Mouse (Mus musculus) limb, embryonic 15.5 days (tissue): Measurements from ENCODE around the gene Vsig4. TPM values are rescaled to one million over a fixed set of nuclear protein-coding genes. Genes with fewer than 3 reads are reported as not detected.
"Not testable (repeated sequence)": the region's sequence is repeated elsewhere in the genome, so short reads cannot be mapped to it uniquely, and the experiment has no call there.

Source experiments
- ATAC-seq: fragments of 200-750 bp; cut with Nextera tagmentation; 2 replicates; pipeline ENCODE4 v1.8.0; 2017; ENCODE audit warnings: low read depth, moderate TSS enrichment; ENCODE audit not compliant: insufficient number of reproducible peaks, low FRiP score, low TSS enrichment
- H3K27ac ChIP-seq: fragments of 300-500 bp; sonication (generic); 2 replicates; pipeline ENCODE4 v1.5.1; 2015; ENCODE audit warnings: moderate library complexity, mild to moderate bottlenecking, inconsistent platforms
- H3K27me3 ChIP-seq: fragments of 300-500 bp; sonication (generic); 2 replicates; pipeline ENCODE4 v1.6.1; 2015; ENCODE audit warnings: inconsistent platforms
- H3K36me3 ChIP-seq: fragments of 300-500 bp; sonication (generic); 2 replicates; pipeline ENCODE4 v1.6.1; 2015; ENCODE audit warnings: inconsistent platforms
- H3K4me1 ChIP-seq: fragments of 300-500 bp; sonication (generic); 2 replicates; pipeline ENCODE4 v1.6.1; 2015; ENCODE audit warnings: inconsistent platforms
- H3K4me2 ChIP-seq: fragments of 300-500 bp; sonication (generic); 2 replicates; pipeline ENCODE4 v1.6.1; 2015; ENCODE audit warnings: mild to moderate bottlenecking, inconsistent platforms
- H3K4me3 ChIP-seq: fragments of 300-500 bp; sonication (generic); 2 replicates; pipeline ENCODE4 v1.5.1; 2015; ENCODE audit warnings: mild to moderate bottlenecking, inconsistent platforms
- H3K9ac ChIP-seq: fragments of 300-500 bp; sonication (generic); 2 replicates; pipeline ENCODE4 v1.6.1; 2015; ENCODE audit warnings: inconsistent platforms
- H3K9me3 ChIP-seq: fragments of 300-500 bp; sonication (generic); 2 replicates; pipeline ENCODE4 v1.6.1; 2016; ENCODE audit warnings: inconsistent platforms
- WGBS: fragments of 180-500 bp; shearing (Covaris S2); methylation state at CpG from one replicate; pipeline ENCODE4 v1.1.7; 2015; 5-methylcytosine and 5-hydroxymethylcytosine counted together
- polyA plus RNA-seq: library from polyadenylated mRNA; unstranded; fragments of >200 nt; fragmentation: Nextera tagmentation; extraction: Ambion mirVana; gene quantifications from 2 replicates; pipeline ENCODE4 v1.2.1, GENCODE M21; 2015

The Vsig4 gene
- not detected in 2 replicates for polyA plus RNA-seq

DNA sequence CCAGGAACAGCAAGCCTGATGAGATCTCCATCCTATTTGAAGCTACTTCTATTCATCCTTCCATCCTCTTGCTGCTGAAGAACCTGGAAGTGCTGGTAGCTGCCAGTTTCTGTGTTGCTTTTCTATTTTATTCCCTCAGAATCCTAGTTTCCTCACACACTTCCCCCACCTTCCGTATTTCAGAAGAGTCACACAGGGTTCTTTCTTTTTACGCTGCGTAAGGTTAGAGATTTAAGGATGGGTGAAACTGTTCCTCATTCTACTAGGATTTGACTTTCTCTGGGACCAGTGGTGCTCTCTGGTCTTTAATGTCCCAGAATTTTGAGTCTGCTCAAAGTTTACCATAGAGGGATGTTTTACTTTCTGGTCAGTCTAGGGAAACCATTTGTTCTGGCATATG is at the start of gene Vsig4:
Vsig4 (minus strand) TSS at position 101 of the 400 bp plus-strand sequence.
- no peaks in the 10 kb centered on the region for H3K4me1 ChIP-seq
- H3K9ac ChIP-seq = no peak within 1 kb of the TSS
- H3K4me2 ChIP-seq = no peak within 1 kb of the TSS
- H3K9me3 ChIP-seq = no peaks in the 10 kb centered on the region
- no peak within 1 kb of the TSS for H3K27ac ChIP-seq
- no peaks in the 10 kb centered on the region for H3K27me3 ChIP-seq
- H3K36me3 ChIP-seq = no peaks in the 10 kb centered on the region
- WGBS = 95% methylated on average over 3 of the region's 3 CpGs
- no peak for ATAC-seq
- no peak within 1 kb of the TSS for H3K4me3 ChIP-seq

DNA sequence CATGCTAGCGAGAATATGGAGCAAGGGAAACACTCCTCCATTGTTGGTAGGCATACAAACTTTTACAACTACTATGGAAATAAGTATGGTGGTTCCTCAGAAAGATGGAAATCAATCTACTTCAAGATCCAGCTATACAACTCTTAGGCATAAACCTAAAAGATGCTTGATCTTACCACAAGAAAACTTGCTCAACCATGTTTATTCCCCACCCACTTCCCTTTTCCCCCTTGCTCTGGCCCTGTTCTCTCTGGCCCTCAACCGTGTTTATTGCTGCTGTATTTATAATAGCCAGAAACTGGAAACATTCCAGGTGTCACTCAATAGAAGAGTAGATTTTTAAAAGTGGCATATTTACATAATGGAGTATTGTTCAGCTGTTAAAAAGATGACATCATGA is 45.9 kb upstream of the Vsig4 start:
- ATAC-seq = no peak
- Histone ChIP-seq H3K36me3 (no peaks in the 10 kb centered on the region), H3K27me3 (no peaks in the 10 kb centered on the region), H3K4me3 (no peak overlapping the region), H3K4me2 (no peak overlapping the region), H3K27ac (no peak overlapping the region), H3K9ac (no peak overlapping the region), H3K9me3 (no peaks in the 10 kb centered on the region), H3K4me1 (no peaks in the 10 kb centered on the region)
- WGBS = 63% methylated on average over 2 of the region's 2 CpGs

DNA sequence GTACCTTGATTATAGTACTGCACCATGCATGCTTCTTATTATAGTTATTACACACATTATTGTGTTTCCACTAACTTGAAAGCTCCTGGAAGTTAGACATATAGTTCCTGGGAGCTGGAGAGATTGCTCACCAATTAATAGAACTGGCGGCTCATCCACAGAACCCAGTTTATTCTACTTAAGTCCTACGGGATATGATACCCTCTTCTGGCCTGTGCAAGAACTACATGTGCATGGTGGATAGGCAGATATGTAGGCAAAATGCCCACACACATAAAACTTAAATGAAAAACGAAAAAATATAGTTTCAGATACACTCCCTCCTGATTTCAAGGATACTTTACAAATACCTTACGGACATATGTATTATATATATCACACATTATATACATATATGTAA is 36.5 kb upstream of the Vsig4 start:
- 48% methylated on average over 4 of the region's 4 CpGs for WGBS

DNA sequence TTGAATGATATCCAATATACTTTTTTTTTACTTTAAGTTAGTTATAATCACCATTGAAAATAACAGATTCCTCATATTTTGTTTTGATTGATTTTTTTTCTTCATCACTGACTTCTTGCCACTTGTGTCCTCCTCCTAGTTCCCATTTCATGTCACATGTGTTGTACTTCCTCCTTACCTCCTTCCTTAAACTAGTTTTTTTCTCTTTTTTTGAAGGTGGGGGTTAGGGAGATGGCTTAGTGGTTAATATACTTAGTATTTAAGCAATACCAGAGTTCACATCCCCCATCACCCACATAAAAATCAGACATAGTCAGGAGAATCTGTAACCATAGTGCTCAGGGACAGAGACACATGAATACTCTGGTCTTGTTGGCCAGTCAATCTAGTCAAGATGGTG is 36.7 kb downstream of the Vsig4 start:
- Histone ChIP-seq H3K9ac (no peak overlapping the region), H3K4me1 (no peaks in the 10 kb centered on the region), H3K27me3 (no peaks in the 10 kb centered on the region), H3K4me2 (no peak overlapping the region), H3K36me3 (no peaks in the 10 kb centered on the region), H3K27ac (no peak overlapping the region), H3K4me3 (no peak overlapping the region), H3K9me3 (no peaks in the 10 kb centered on the region)
- no peak for ATAC-seq

More for the DNA sequence above, 36.5 kb upstream of the Vsig4 start:
- Histone ChIP-seq H3K4me1 (no peaks in the 10 kb centered on the region), H3K4me3 (no peak overlapping the region), H3K27ac (no peak overlapping the region), H3K9ac (no peak overlapping the region), H3K27me3 (no peaks in the 10 kb centered on the region), H3K9me3 (no peaks in the 10 kb centered on the region), H3K4me2 (no peak overlapping the region), H3K36me3 (no peaks in the 10 kb centered on the region)
- no peak for ATAC-seq

DNA sequence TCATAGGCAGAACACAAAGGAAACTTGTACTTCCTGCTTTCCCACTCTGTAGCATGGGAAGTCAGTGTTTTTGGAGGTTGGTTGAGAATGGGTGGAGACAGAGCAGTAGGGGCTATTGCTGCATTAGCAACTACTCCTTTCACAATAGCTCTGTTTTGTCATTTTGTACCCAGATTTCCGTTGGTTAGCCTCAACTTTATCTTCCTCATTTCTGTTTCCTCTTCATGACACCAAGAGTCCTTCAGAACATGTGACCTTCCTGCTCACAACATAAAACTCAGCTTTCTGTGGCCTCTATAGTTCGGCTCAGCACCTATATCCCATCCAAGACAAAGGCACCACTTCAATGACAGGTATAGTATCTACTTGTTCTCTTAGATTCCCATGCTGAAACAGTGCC is 53.6 kb downstream of the Vsig4 start:
- Histone ChIP-seq H3K4me3 (no peak overlapping the region), H3K4me1 (no peaks in the 10 kb centered on the region), H3K9me3 (no peaks in the 10 kb centered on the region), H3K9ac (no peak overlapping the region), H3K4me2 (no peak overlapping the region), H3K36me3 (no peaks in the 10 kb centered on the region), H3K27ac (no peak overlapping the region), H3K27me3 (0 out of 2 replicates have a peak, but pooled peaks cover 3% of the 10 kb centered on the region)
- ATAC-seq = no peak
- WGBS = 58% methylated on average over 2 of the region's 2 CpGs

DNA sequence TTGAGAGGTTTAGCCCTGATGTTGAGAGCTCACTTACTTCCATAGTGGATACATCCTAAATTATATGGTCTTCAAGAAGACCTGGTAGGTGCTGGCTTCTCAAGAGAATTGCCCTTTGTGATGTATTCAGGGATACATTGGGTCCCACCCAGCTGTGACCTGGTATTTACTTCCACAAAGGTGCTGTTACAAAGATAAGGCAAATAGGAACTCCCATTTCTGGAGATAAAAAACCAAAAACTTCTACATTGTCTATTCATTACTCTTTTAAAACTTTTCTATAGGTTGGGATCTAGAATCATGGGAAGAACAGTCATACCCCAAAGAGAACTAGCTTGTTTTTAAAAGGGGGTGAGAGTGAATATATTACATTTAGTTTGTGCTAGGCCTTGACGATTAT is 54.2 kb downstream of the Vsig4 start:
- H3K9ac ChIP-seq = no peak overlapping the region
- no peak for ATAC-seq
- no peak overlapping the region for H3K27ac ChIP-seq
- H3K4me1 ChIP-seq = no peaks in the 10 kb centered on the region
- H3K9me3 ChIP-seq = no peaks in the 10 kb centered on the region
- no peak overlapping the region for H3K4me2 ChIP-seq
- no peak overlapping the region for H3K4me3 ChIP-seq
- 0 out of 2 replicates have a peak, but pooled peaks cover 3% of the 10 kb centered on the region for H3K27me3 ChIP-seq
- WGBS = 76% methylated on average over 1 of the region's 1 CpGs
- H3K36me3 ChIP-seq = no peaks in the 10 kb centered on the region

DNA sequence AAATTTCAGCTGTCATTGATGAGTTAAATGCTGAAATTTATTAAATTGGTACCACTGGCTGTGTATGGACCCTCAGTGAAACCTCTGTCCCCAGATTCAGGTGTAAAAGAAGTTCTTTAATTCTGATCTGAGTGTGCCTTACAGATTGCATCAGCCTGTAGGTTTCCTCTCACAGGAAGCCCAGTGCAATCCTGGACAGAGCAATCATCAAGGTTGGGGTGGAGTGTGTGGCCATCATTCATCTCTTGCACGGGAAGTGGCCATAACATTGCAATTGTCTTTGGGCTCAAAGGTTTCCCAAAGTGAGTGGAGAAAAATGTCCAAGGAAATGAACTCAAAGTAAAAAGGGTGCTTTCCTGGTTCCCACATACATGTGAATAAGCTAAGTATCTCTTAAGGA is 57.5 kb downstream of the Vsig4 start:
- Histone ChIP-seq H3K36me3 (no peaks in the 10 kb centered on the region), H3K27ac (no peak overlapping the region), H3K9me3 (no peaks in the 10 kb centered on the region), H3K9ac (no peak overlapping the region), H3K4me3 (no peak overlapping the region), H3K4me1 (no peaks in the 10 kb centered on the region), H3K4me2 (no peak overlapping the region), H3K27me3 (no peaks in the 10 kb centered on the region)
- no peak for ATAC-seq
- 73% methylated on average over 1 of the region's 1 CpGs for WGBS

DNA sequence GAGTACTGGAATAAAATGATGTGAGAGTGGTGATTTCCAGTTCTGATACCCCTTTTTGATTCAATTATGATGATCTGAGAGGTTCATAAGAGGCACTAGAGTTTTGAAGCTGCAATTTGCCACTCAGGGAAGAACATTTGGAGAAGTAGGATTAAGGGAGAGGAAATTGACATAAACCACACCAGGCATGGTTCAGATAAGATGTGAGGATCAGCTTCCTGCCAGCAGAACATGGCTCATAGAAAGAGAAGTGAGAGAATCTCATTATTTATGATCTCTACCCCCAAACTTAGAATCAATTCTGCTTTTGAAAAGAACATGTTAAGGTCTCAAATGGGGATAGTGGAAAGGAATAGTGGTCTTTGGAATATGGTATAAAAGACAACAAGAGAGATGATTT is 66.2 kb downstream of the Vsig4 start:
- H3K9me3 ChIP-seq = no peaks in the 10 kb centered on the region
- no peaks in the 10 kb centered on the region for H3K4me1 ChIP-seq
- no peak overlapping the region for H3K27ac ChIP-seq
- H3K27me3 ChIP-seq = no peaks in the 10 kb centered on the region
- no peak overlapping the region for H3K9ac ChIP-seq
- ATAC-seq = no peak
- H3K36me3 ChIP-seq = no peaks in the 10 kb centered on the region
- H3K4me3 ChIP-seq = no peak overlapping the region
- no peak overlapping the region for H3K4me2 ChIP-seq

DNA sequence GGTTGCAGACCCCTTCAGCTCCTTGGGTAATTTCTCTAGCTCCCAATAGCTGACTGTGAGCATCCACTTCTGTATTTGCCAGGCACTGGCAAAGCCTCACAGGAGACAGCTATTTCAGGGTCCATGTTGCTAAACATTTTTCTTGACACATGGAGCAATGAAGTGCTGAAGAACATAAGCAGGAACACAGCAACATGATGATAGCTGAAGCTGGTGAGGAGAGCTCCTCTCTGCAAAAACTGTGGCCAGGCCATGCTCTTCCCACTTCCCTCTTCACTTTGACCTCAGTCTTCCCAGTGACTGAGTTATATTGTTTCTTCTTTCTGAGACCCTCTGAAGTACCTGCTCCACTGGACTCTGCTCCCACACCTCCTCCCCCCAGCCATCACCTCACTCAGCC is 67.8 kb downstream of the Vsig4 start:
- Histone ChIP-seq H3K27me3 (no peaks in the 10 kb centered on the region), H3K9ac (no peak overlapping the region), H3K36me3 (no peaks in the 10 kb centered on the region), H3K4me2 (no peak overlapping the region), H3K27ac (no peak overlapping the region), H3K4me3 (no peak overlapping the region), H3K9me3 (no peaks in the 10 kb centered on the region), H3K4me1 (no peaks in the 10 kb centered on the region)
- no peak for ATAC-seq

GRCm38 (mm10) chrX:96224210-96224609 is 69.0 kb downstream of the Vsig4 start:
- no peak for ATAC-seq
- Histone ChIP-seq H3K4me3 (no peak overlapping the region), H3K9me3 (no peaks in the 10 kb centered on the region), H3K4me2 (no peak overlapping the region), H3K4me1 (no peaks in the 10 kb centered on the region), H3K27ac (no peak overlapping the region), H3K36me3 (no peaks in the 10 kb centered on the region), H3K27me3 (no peaks in the 10 kb centered on the region), H3K9ac (no peak overlapping the region)
- 79% methylated on average over 6 of the region's 6 CpGs for WGBS

- no peaks in the 10 kb centered on the region for H3K27me3 ChIP-seq
- 52% methylated on average over 1 of the region's 1 CpGs for WGBS
Observed at GRCm38 (mm10) chrX:96218088-96218487, 75.2 kb downstream of the Vsig4 start.

GRCm38 (mm10) chrX:96206872-96207271 is 86.4 kb downstream of the Vsig4 start:
- Histone ChIP-seq H3K27me3 (no peaks in the 10 kb centered on the region), H3K27ac (no peak overlapping the region), H3K9ac (no peak overlapping the region), H3K4me1 (no peaks in the 10 kb centered on the region), H3K4me2 (no peak overlapping the region), H3K9me3 (no peaks in the 10 kb centered on the region), H3K4me3 (no peak overlapping the region), H3K36me3 (no peaks in the 10 kb centered on the region)
- no peak for ATAC-seq
- WGBS = 26% methylated on average over 1 of the region's 1 CpGs

More at GRCm38 (mm10) chrX:96218088-96218487, 75.2 kb downstream of the Vsig4 start:
- no peaks in the 10 kb centered on the region for H3K4me1 ChIP-seq
- H3K4me3 ChIP-seq = no peak overlapping the region
- H3K9me3 ChIP-seq = no peaks in the 10 kb centered on the region
- no peaks in the 10 kb centered on the region for H3K36me3 ChIP-seq
- ATAC-seq = no peak
- no peak overlapping the region for H3K9ac ChIP-seq
- H3K27ac ChIP-seq = no peak overlapping the region
- H3K4me2 ChIP-seq = no peak overlapping the region

- WGBS = 78% methylated on average over 3 of the region's 3 CpGs
- H3K27ac ChIP-seq, H3K27me3 ChIP-seq, H3K9ac ChIP-seq, H3K36me3 ChIP-seq, H3K4me2 ChIP-seq, ATAC-seq, H3K4me1 ChIP-seq, H3K4me3 ChIP-seq, H3K9me3 ChIP-seq: not testable (repeated sequence)
Observed at GRCm38 (mm10) chrX:96205143-96205542, 88.1 kb downstream of the Vsig4 start.
